Mouse (Mus musculus): ENCODE data around the gene Rpl23a. TPM values are rescaled to one million over a fixed set of nuclear protein-coding genes. Genes with fewer than 3 reads are reported as not detected.

The Rpl23a gene
- total and polyA plus RNA-seq, 3 experiments = 2,892 to 4,112 TPM; not detected in 1

DNA sequence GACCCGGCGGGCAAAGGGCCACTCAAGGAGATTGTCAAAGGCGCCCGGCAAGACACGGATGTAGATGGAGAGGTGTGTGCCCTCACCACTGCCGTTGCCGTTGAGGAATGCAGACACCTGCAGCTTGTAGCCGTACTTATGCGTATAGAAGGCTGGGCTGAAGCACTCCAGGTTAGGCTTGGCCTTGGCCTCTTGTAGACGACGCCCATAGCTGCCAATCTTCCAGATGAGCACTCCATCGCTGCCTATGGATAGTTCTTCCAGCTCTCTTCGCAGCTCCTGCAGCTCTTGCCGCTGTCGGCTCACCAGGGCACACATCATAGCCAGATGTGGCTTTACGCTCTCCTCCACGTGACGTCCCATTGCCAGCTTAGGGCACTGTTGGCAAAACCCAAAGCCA is 23.2 kb downstream of the Rpl23a start:
- Histone ChIP-seq H3K4me3 (ENCODE audit: control insufficient read depth in 1 of 2, insufficient read depth in 1 of 2, low read depth in 2 of 2, low read length in 2 of 2) (no peak overlapping the region), H3K27me3 (ENCODE audit: control insufficient read depth in 1 of 2, insufficient read depth in 2 of 2, low read length in 2 of 2) (no peaks in the 10 kb centered on the region), H3K9me3 (replicated peaks; ENCODE audit: insufficient read depth, low read length) (no peaks in the 10 kb centered on the region), H3K27ac (ENCODE audit: control insufficient read depth, low read depth, low read length) (no peak overlapping the region), H3K4me1 (ENCODE audit: control insufficient read depth in 1 of 2, insufficient read depth in 2 of 2, low read length in 2 of 2) (peaks cover 0 to 7% of the 10 kb centered on the region in 2 experiments; a peak in 2 of 4 replicates), H3K9ac (ENCODE audit: control insufficient read depth, low read depth, low read length, poor library complexity, severe bottlenecking) (no peak overlapping the region), H3K36me3 (ENCODE audit: control insufficient read depth in 1 of 2, insufficient read depth in 2 of 2, low read length in 2 of 2) (peaks cover 0 to 3% of the 10 kb centered on the region in 2 experiments; a peak in 1 of 4 replicates), H3K79me2 (ENCODE audit: control insufficient read depth, insufficient read depth, low read length, poor library complexity) (peaks cover 12% of the 10 kb centered on the region)
- no peak for DNase-seq (ENCODE audit: low read depth, low spot score)
- TF ChIP-seq MEF2A (IDR thresholded peaks at IDR 0.05; ENCODE audit: extremely low read depth, insufficient replicate concordance, low read depth, low read length, poor library complexity, severe bottlenecking) = no peak
- TF ChIP-seq ZMIZ1 (IDR thresholded peaks at IDR 0.05; ENCODE audit: low read depth, low read length) = no peak
- no peak for TF ChIP-seq NRF1 (IDR thresholded peaks at IDR 0.05; ENCODE audit: insufficient read depth, low read depth, low read length, poor library complexity, severe bottlenecking)
- no peak for TF ChIP-seq MXI1 (IDR thresholded peaks at IDR 0.05; ENCODE audit: low read depth, low read length)
- TF ChIP-seq ETS1 (IDR thresholded peaks at IDR 0.05; ENCODE audit: low read depth, low read length) = no peak
- no peak for TF ChIP-seq ZNF384 (IDR thresholded peaks at IDR 0.05; ENCODE audit: low read depth, low read length)
- no peak for TF ChIP-seq TCF12 (IDR thresholded peaks at IDR 0.05; ENCODE audit: low read depth, low read length)
- TF ChIP-seq GABPA (IDR thresholded peaks at IDR 0.05; ENCODE audit: low read depth, low read length) = no peak

- peaks cover 0 to 3% of the 10 kb centered on the region in 2 experiments; a peak in 1 of 4 replicates for H3K36me3 ChIP-seq (ENCODE audit: control insufficient read depth in 1 of 2, insufficient read depth in 2 of 2, low read length in 2 of 2)
- H3K9ac ChIP-seq (ENCODE audit: control insufficient read depth, low read depth, low read length, poor library complexity, severe bottlenecking) = no peak overlapping the region
- TF ChIP-seq TBP (IDR thresholded peaks at IDR 0.05; ENCODE audit: low read depth, low read length) = no peak
- no peak for TF ChIP-seq KAT2A (conservative IDR thresholded peaks at IDR 0.05; ENCODE audit: low read depth, low read length)
- no peak for TF ChIP-seq ETS1 (IDR thresholded peaks at IDR 0.05; ENCODE audit: low read depth, low read length)
- no peak for TF ChIP-seq NELFE (IDR thresholded peaks at IDR 0.05; ENCODE audit: low read depth, low read length)
- no peak for TF ChIP-seq MYC (IDR thresholded peaks at IDR 0.05; ENCODE audit: low read depth, low read length)
- TF ChIP-seq HCFC1 (IDR thresholded peaks at IDR 0.05; ENCODE audit: low read depth, low read length) = no peak
- no peak for TF ChIP-seq MXI1 (IDR thresholded peaks at IDR 0.05; ENCODE audit: low read depth, low read length)
- no peak for TF ChIP-seq MAX (IDR thresholded peaks at IDR 0.05; ENCODE audit: low read length)
- no peak for TF ChIP-seq TCF12 (IDR thresholded peaks at IDR 0.05; ENCODE audit: low read depth, low read length)
- H3K9me3 ChIP-seq (replicated peaks; ENCODE audit: insufficient read depth, low read length) = no peaks in the 10 kb centered on the region
- peaks cover 0 to 6% of the 10 kb centered on the region in 2 experiments; a peak in 2 of 4 replicates for H3K4me1 ChIP-seq (ENCODE audit: control insufficient read depth in 1 of 2, insufficient read depth in 2 of 2, low read length in 2 of 2)
- no peaks in the 10 kb centered on the region for H3K27me3 ChIP-seq (ENCODE audit: control insufficient read depth in 1 of 2, insufficient read depth in 2 of 2, low read length in 2 of 2)
- no peak overlapping the region for H3K27ac ChIP-seq (ENCODE audit: control insufficient read depth, low read depth, low read length)
- no peak for DNase-seq (ENCODE audit: low read depth, low spot score)
- H3K79me2 ChIP-seq (ENCODE audit: control insufficient read depth, insufficient read depth, low read length, poor library complexity) = peaks cover 6% of the 10 kb centered on the region
- no peak overlapping the region for H3K4me3 ChIP-seq (ENCODE audit: control insufficient read depth in 1 of 2, insufficient read depth in 1 of 2, low read depth in 2 of 2, low read length in 2 of 2)
These were observed 23.8 kb downstream of the Rpl23a start for GRCm38 (mm10) chr11:78159557-78159956.
